Mouse (Mus musculus) C2C12 (cell line): ENCODE results near the gene Mtcl1.

Experiments used
- CTCF ChIP-seq: IDR thresholded peaks from one replicate; pipeline ENCODE4 v1.5.1; 2011; ENCODE audit not compliant: control insufficient read depth, insufficient read depth, insufficient read length
- MAX ChIP-seq: IDR thresholded peaks from one replicate; pipeline ENCODE4 v1.6.1; 2011; ENCODE audit warnings: mild to moderate bottlenecking, control low read depth
- MYOD1 ChIP-seq: IDR thresholded peaks from one replicate; pipeline ENCODE4 v1.6.1; 2011; ENCODE audit warnings: low read depth; ENCODE audit not compliant: control insufficient read depth, insufficient read length
- MYOG ChIP-seq: IDR thresholded peaks from one replicate; pipeline ENCODE4 v1.6.1; 2011; ENCODE audit not compliant: control insufficient read depth, insufficient read length; ENCODE audit errors: extremely low read depth
- USF1 ChIP-seq: IDR thresholded peaks from one replicate; pipeline ENCODE4 v1.6.1; 2011; ENCODE audit warnings: low read depth, mild to moderate bottlenecking, control low read depth, moderate library complexity

DNA sequence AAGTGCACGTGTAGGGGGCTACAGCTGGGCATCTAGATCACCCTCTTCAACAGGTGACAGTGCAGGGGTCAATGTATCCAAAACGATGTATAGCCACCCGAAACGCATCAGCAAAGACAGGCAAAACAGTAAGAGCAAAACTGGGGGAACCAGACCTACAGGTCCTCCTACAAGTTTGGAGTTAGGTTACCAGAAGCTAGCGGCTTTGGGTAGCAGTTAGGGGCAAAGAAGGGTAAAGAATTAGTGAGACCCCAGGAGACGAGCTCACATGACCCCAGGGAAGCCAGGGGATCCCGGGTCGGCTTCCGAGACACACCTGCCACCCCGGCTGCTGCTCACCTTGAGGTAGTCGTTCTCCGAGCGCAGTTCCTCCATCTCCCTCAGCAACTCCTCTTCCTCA is 1.6 kb downstream of the Mtcl1 start:
- TF ChIP-seq CTCF (no peak), USF1 (no peak), MYOG (no peak), MAX (no peak), MYOD1 (no peak)
